Mouse (Mus musculus) heart, adult 2 months (tissue): ENCODE measurements around the gene Cenpu. TPM values are rescaled to one million over a fixed set of nuclear protein-coding genes. Genes with fewer than 3 reads are reported as not detected.
"Not testable (repeated sequence)": the region's sequence is repeated elsewhere in the genome, so short reads cannot be mapped to it uniquely, and the experiment has no call there.

ENCODE experiments used
- DNase-seq, 2 experiments: peaks; one replicate each; pipeline ENCODE4 v3.0.0; 2021
- H3K27ac ChIP-seq: fragments of 200-600 bp; 2 replicates; pipeline ENCODE4 v1.8.1; 2022
- H3K27me3 ChIP-seq: fragments of 200-500 bp; 2 replicates; pipeline ENCODE4 v1.6.1; 2012; ENCODE audit warnings: mild to moderate bottlenecking, low read length, inconsistent platforms, mixed read lengths; ENCODE audit not compliant: control insufficient read depth, insufficient read depth
- H3K36me3 ChIP-seq: fragments of 200-500 bp; 2 replicates; pipeline ENCODE4 v1.6.1; 2012; ENCODE audit warnings: low read length, inconsistent platforms; ENCODE audit not compliant: control insufficient read depth, insufficient read depth
- H3K4me1 ChIP-seq: fragments of 200-500 bp; 2 replicates; pipeline ENCODE4 v1.6.1; 2011; ENCODE audit warnings: low read length; ENCODE audit not compliant: control insufficient read depth, insufficient read depth
- H3K4me3 ChIP-seq: fragments of 200-600 bp; 2 replicates; pipeline ENCODE4 v1.8.1; 2022
- H3K79me2 ChIP-seq: fragments of 200-500 bp; replicated peaks from 2 replicates; pipeline ENCODE4 v1.6.1; 2012; ENCODE audit warnings: mild to moderate bottlenecking, inconsistent platforms, low read length, moderate library complexity, mixed read lengths; ENCODE audit not compliant: control insufficient read depth, insufficient read depth
- H3K9ac ChIP-seq: fragments of 200-500 bp; 2 replicates; pipeline ENCODE4 v1.6.1; 2012; ENCODE audit warnings: low read depth, mild to moderate bottlenecking, control low read depth, inconsistent platforms, low read length, mixed read lengths
- CTCF ChIP-seq: fragments of 200-600 bp; IDR thresholded peaks from 2 replicates; pipeline ENCODE4 v1.8.1; 2022; ENCODE audit warnings: antibody characterized with exemption, mild to moderate bottlenecking, moderate library complexity
- EP300 ChIP-seq: fragments of 200-500 bp; IDR thresholded peaks from 2 replicates; pipeline ENCODE4 v1.6.1; 2011; ENCODE audit warnings: low read depth, low read length, control low read depth; ENCODE audit not compliant: insufficient read depth
- POLR2A ChIP-seq: fragments of 200-500 bp; IDR thresholded peaks from 2 replicates; pipeline ENCODE4 v1.6.1; 2011; ENCODE audit warnings: mild to moderate bottlenecking, low read depth, low read length, control low read depth; ENCODE audit not compliant: insufficient read depth
- WGBS: fragments of 180-500 bp; shearing (Covaris S2); methylation state at CpG from one replicate; pipeline ENCODE4 v1.1.7; 2018; 5-methylcytosine and 5-hydroxymethylcytosine counted together
- intact Hi-C: fragments of 180-260 bp; cut with DNase I; formaldehyde crosslinking; loops from one replicate; pipeline ENCODE4 v1.15.1; 2025
- polyA plus RNA-seq: library from polyadenylated mRNA; depleted of rRNA; stranded (reverse); fragments of >200 nt; gene quantifications from 2 replicates; pipeline ENCODE4 v1.2.3, GENCODE M21; 2012
- total RNA-seq, 2 experiments: library from RNA; stranded (reverse); gene quantifications; 2 replicates each; pipeline ENCODE4 v1.2.3; 2021

Gene Cenpu
- total and polyA plus RNA-seq, 3 experiments = 0.21 to 0.73 (median 0.30) TPM

DNA sequence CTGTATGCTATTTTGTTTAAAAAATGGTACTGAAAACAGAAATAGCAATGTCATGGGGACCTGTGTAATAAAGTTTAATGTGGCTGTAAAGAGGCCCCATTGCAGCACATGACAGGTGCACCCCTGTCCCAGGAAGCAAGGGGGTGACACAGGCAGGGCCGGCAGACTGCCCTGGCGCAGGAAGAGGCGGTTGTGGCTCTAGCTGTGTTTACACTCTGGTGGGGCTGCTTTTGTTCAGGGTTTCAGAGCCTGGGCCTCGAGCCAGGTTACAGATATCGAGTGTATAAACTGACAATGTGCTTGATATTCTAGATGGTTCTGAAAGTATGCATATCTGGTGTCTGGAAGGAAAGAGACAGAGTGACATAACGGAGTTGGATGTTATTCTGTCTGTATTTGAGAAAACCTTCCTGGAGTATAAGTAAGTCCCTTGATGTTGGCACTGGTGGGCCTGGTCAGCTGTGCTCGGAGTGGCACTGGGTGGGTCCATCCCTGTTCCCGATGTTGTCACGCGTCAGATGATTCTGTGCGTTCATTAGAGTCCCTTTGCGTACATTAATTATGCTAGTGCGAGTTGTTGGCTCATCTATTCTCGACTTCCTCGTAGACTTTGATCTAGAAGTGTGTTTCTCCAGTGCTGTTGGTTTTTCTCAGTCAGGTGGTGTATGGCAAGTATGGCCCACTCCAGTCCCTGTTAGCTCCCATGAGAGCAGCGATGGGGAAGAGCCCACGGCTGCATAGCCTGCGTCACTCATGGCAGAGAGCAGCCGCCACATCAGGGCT lies 18.0 kb downstream of the Cenpu start:
- no peak for DNase-seq
- Histone ChIP-seq H3K4me1 (no peaks in the 10 kb centered on the region), H3K9ac (no peak overlapping the region), H3K4me3 (no peak overlapping the region), H3K79me2 (no peaks in the 10 kb centered on the region), H3K27ac (no peak overlapping the region), H3K27me3 (no peaks in the 10 kb centered on the region), H3K36me3 (no peaks in the 10 kb centered on the region)
- TF ChIP-seq EP300 = no peak
- no peak for TF ChIP-seq POLR2A
- no peak for TF ChIP-seq CTCF
- intact Hi-C loops = no loop called here
- WGBS = 75% methylated on average over 19 of the region's 19 CpGs

DNA sequence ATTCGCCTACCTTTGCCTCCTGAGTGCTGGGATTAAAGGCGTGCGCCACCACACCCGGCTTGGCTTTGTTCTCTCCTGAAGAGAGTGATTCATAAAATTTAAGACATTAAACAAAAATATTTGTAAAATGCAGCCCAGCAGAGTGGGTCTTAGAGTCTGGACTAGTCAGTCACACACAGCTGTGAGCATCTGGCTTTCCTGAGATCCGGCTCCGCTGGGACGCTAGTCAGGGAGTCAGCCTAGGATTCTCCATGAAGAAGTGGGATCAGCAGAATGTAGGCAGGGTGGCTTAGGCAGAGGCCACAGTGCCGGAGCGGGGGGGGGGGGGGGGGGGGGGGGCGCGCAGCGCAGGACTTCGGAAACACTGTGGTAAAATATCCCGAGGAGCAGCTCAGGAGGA lies 18.8 kb downstream of the Cenpu start:
- no peak overlapping the region for H3K4me3 ChIP-seq
- no peak overlapping the region for H3K27ac ChIP-seq
- H3K79me2 ChIP-seq = no peaks in the 10 kb centered on the region
- no peaks in the 10 kb centered on the region for H3K4me1 ChIP-seq
- no peak overlapping the region for H3K9ac ChIP-seq
- TF ChIP-seq EP300 (no peak), POLR2A (no peak), CTCF (no peak)
- no peaks in the 10 kb centered on the region for H3K27me3 ChIP-seq
- no peaks in the 10 kb centered on the region for H3K36me3 ChIP-seq
- DNase-seq = no peak
- intact Hi-C loops = no loop called here
- 76% methylated on average over 11 of the region's 14 CpGs for WGBS

DNA sequence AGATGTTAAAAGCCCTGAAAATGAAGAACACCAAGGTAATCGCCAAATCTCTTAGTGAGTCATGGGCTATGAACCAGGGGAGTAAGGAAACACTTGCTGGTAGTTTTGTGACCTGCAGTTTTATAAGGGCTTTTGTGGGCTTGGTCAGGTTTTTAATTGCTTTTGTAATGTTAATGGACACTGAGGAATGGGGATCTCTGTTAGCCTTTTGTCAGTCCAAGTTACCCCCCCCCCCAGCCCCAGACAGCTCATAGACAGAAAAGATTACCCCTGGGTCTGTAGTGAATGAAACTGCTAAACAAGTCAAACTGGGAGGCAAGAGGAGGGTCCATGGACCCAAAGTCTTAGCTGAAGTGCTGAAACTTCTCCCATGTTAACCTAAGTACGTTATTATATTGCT lies 21.6 kb downstream of the Cenpu start:
- no peak overlapping the region for H3K27ac ChIP-seq
- TF ChIP-seq CTCF (no peak), EP300 (no peak), POLR2A (no peak)
- no peaks in the 10 kb centered on the region for H3K79me2 ChIP-seq
- no peaks in the 10 kb centered on the region for H3K4me1 ChIP-seq
- H3K9ac ChIP-seq = no peak overlapping the region
- no peaks in the 10 kb centered on the region for H3K27me3 ChIP-seq
- intact Hi-C loops = no loop called here
- 94% methylated on average over 2 of the region's 2 CpGs for whole genome bisulfite sequencing
- no peaks in the 10 kb centered on the region; the same call in 1 of the 2 replicates for H3K36me3 ChIP-seq
- no peak for DNase-seq
- no peak overlapping the region for H3K4me3 ChIP-seq

- no peak for DNase-seq
- WGBS = 94% methylated on average over 2 of the region's 2 CpGs
- Histone ChIP-seq H3K9ac (no peak overlapping the region), H3K36me3 (no peaks in the 10 kb centered on the region; the same call in 1 of the 2 replicates), H3K27ac (no peak overlapping the region), H3K4me3 (no peak overlapping the region), H3K4me1 (no peaks in the 10 kb centered on the region), H3K79me2 (no peaks in the 10 kb centered on the region), H3K27me3 (no peaks in the 10 kb centered on the region)
- no peak for TF ChIP-seq POLR2A
- TF ChIP-seq CTCF = no peak
- TF ChIP-seq EP300 = no peak
- intact Hi-C loops = no loop called here
These were observed 22.1 kb downstream of the Cenpu start for GRCm38 (mm10) chr8:46573964-46574363.

- no peak overlapping the region for H3K27ac ChIP-seq
- WGBS = 94% methylated on average over 9 of the region's 9 CpGs
- no peak for DNase-seq
- no peak overlapping the region for H3K9ac ChIP-seq
- intact Hi-C loops = no loop called here
- H3K36me3 ChIP-seq = no peaks in the 10 kb centered on the region; the same call in 1 of the 2 replicates
- H3K4me1 ChIP-seq = no peaks in the 10 kb centered on the region
- no peaks in the 10 kb centered on the region for H3K27me3 ChIP-seq
- no peak overlapping the region for H3K4me3 ChIP-seq
- no peak for TF ChIP-seq POLR2A
- no peak for TF ChIP-seq CTCF
- no peak for TF ChIP-seq EP300
- H3K79me2 ChIP-seq = no peaks in the 10 kb centered on the region
These were observed 27.0 kb downstream of the Cenpu start for GRCm38 (mm10) chr8:46578794-46579193.

- intact Hi-C loops, H3K79me2 ChIP-seq, H3K27me3 ChIP-seq, H3K36me3 ChIP-seq, H3K4me1 ChIP-seq, DNase-seq, H3K9ac ChIP-seq, H3K27ac ChIP-seq, H3K4me3 ChIP-seq: not testable (repeated sequence)
- WGBS = 85% methylated on average over 4 of the region's 4 CpGs
These were observed 32.5 kb downstream of the Cenpu start for GRCm38 (mm10) chr8:46584328-46584727.
